ENCODE assay signal across 8 mouse cellular contexts in genomic region chr17:64599916-64600315, GRCm38 (mm10). TPM values are rescaled to one million over a fixed set of nuclear protein-coding genes. Genes with fewer than 3 reads are reported as not detected.
DNase-seq lines count a peak whose midpoint lies in the region; ATAC-seq and TF ChIP-seq lines count a peak whose summit lies in the region.

No protein-coding gene starts in this region.

- WGBS in thymus, adult 2 months: 49% methylated on average over 4 of the region's 4 CpGs
- WGBS in hindbrain, embryonic 10.5 days: 31% methylated on average over 4 of the region's 4 CpGs
- 33% methylated on average over 4 of the region's 4 CpGs for WGBS in limb, embryonic 13.5 days
- 32% methylated on average over 4 of the region's 4 CpGs for WGBS in midbrain, embryonic 16.5 days

- H3K36me3 ChIP-seq in thymus, adult 2 months (ENCODE audit: control insufficient read depth, insufficient read depth, low read length): no peaks in the 10 kb centered on the region
- no peaks in the 10 kb centered on the region for H3K36me3 ChIP-seq in hindbrain, embryonic 10.5 days
- H3K36me3 ChIP-seq in limb, embryonic 13.5 days: no peaks in the 10 kb centered on the region
- no peaks in the 10 kb centered on the region for H3K36me3 ChIP-seq in midbrain, embryonic 16.5 days (ENCODE audit: control insufficient read depth, insufficient read depth, low read length)

- peak; percentile 48 for DNase-seq in adrenal gland, postnatal 10 days
- DNase-seq in adrenal gland, adult 18-20 months (ENCODE audit: low spot score in 2 of 2): no peak
- DNase-seq in thymus, adult 2 months: peak; percentile 26
- DNase-seq in thymus, postnatal 0 days (ENCODE audit: low spot score): no peak
- no peak for DNase-seq in hindbrain, embryonic 10.5 days (ENCODE audit: low spot score)
- DNase-seq in ovary, postnatal 36 days (ENCODE audit: low spot score): no peak

- ATAC-seq in limb, embryonic 13.5 days (ENCODE audit: low FRiP score, low read depth): no peak; the same call in 1 of the 2 replicates
- peak; percentile 30; the same call in 1 of the 2 replicates for ATAC-seq in midbrain, embryonic 16.5 days

- H3K4me2 ChIP-seq in limb, embryonic 13.5 days (replicated peaks): peak overlapping the region; percentile 95
- H3K4me2 ChIP-seq in midbrain, embryonic 16.5 days (ENCODE audit: low read length): peak overlapping the region; percentile 91

- H3K27me3 ChIP-seq in thymus, adult 2 months (ENCODE audit: control insufficient read depth, insufficient read depth, low read length): no peaks in the 10 kb centered on the region
- no peaks in the 10 kb centered on the region for H3K27me3 ChIP-seq in hindbrain, embryonic 10.5 days (ENCODE audit: insufficient read depth, poor library complexity, severe bottlenecking)
- H3K27me3 ChIP-seq in limb, embryonic 13.5 days: no peaks in the 10 kb centered on the region
- no peaks in the 10 kb centered on the region for H3K27me3 ChIP-seq in midbrain, embryonic 16.5 days (ENCODE audit: control insufficient read depth, insufficient read depth, low read depth, low read length)

- TF ChIP-seq CTCF in thymus, adult 2 months (IDR thresholded peaks at IDR 0.05; ENCODE audit: borderline replicate concordance, control insufficient read depth, extremely low read depth, insufficient read depth, low read length, poor library complexity): no peak

- TF ChIP-seq POLR2A in thymus, adult 2 months (IDR thresholded peaks at IDR 0.05; ENCODE audit: control insufficient read depth, extremely low read depth, insufficient read depth, low read length, poor library complexity): no peak

- peaks cover 15% of the 10 kb centered on the region for H3K4me1 ChIP-seq in thymus, adult 2 months (replicated peaks; ENCODE audit: control insufficient read depth, insufficient read depth, low read length)
- peaks cover 39% of the 10 kb centered on the region for H3K4me1 ChIP-seq in hindbrain, embryonic 10.5 days (replicated peaks)
- peaks cover 42% of the 10 kb centered on the region for H3K4me1 ChIP-seq in limb, embryonic 13.5 days
- H3K4me1 ChIP-seq in midbrain, embryonic 16.5 days (ENCODE audit: control insufficient read depth, insufficient read depth, low read length): peaks cover 24% of the 10 kb centered on the region

- H3K4me3 ChIP-seq in thymus, adult 2 months (ENCODE audit: control insufficient read depth, insufficient read depth, low read length): peak overlapping the region; percentile 40; the same call in 1 of the 2 replicates
- H3K4me3 ChIP-seq in hindbrain, embryonic 10.5 days: peak overlapping the region; percentile 81
- H3K4me3 ChIP-seq in limb, embryonic 13.5 days: peak overlapping the region; percentile 88
- H3K4me3 ChIP-seq in midbrain, embryonic 16.5 days (ENCODE audit: low read depth, low read length): peak overlapping the region; percentile 95

- peak overlapping the region; percentile 63 for H3K27ac ChIP-seq in thymus, adult 2 months (ENCODE audit: control insufficient read depth, insufficient read depth, low read length)
- peak overlapping the region; percentile 97 for H3K27ac ChIP-seq in hindbrain, embryonic 10.5 days
- H3K27ac ChIP-seq in limb, embryonic 13.5 days: peak overlapping the region; percentile 92; the same call in 1 of the 2 replicates
- peak overlapping the region; percentile 93 for H3K27ac ChIP-seq in midbrain, embryonic 16.5 days (ENCODE audit: low read length)

- H3K9ac ChIP-seq in limb, embryonic 13.5 days: peak overlapping the region; percentile 63
- H3K9ac ChIP-seq in midbrain, embryonic 16.5 days (ENCODE audit: low read depth, low read length): peak overlapping the region; percentile 90; the same call in 1 of the 2 replicates

- no peaks in the 10 kb centered on the region for H3K9me3 ChIP-seq in hindbrain, embryonic 10.5 days
- H3K9me3 ChIP-seq in limb, embryonic 13.5 days: no peaks in the 10 kb centered on the region
- no peaks in the 10 kb centered on the region for H3K9me3 ChIP-seq in midbrain, embryonic 16.5 days (replicated peaks; ENCODE audit: control insufficient read depth, low read length, poor library complexity, severe bottlenecking)

RNA-seq across cellular contexts. Expression of gene Man2a1, which starts 0.6 kb away (rescaled TPM):
- total RNA-seq in adrenal gland, postnatal 10 days (2021): 100 to 1,000 TPM in 1 of 2 experiments, 10 to 100 TPM in 1; 87.4 to 125 TPM
- total RNA-seq in adrenal gland, adult 18-20 months (2021): 100 to 1,000 TPM; 105 to 174 TPM
- 16.2 and 21.3 TPM in 2 replicates for polyA plus RNA-seq in thymus, adult 2 months (2012; rRNA removed)
- polyA plus RNA-seq in thymus, postnatal 0 days (2015; fragmentation: Nextera tagmentation; extraction: Ambion mirVana): 9.9 and 13.9 TPM in 2 replicates
- polyA plus RNA-seq in hindbrain, embryonic 10.5 days (2016; fragmentation: Nextera tagmentation; extraction: Ambion mirVana): 3.2 and 5.0 TPM in 2 replicates
- 10.5 and 10.7 TPM in 2 replicates for polyA plus RNA-seq in limb, embryonic 13.5 days (2015; fragmentation: Nextera tagmentation; extraction: Ambion mirVana)
- polyA plus RNA-seq in midbrain, embryonic 16.5 days (2015; fragmentation: Nextera tagmentation; extraction: Ambion mirVana): 5.3 and 6.6 TPM in 2 replicates

Comparison
In these comparisons a context has a peak if more than half of its experiments do, and no peak if none do; other contexts are left out.
1. DNase-seq: peak in adrenal gland, postnatal 10 days (single experiment) and thymus, adult 2 months (single experiment); none in adrenal gland, adult 18-20 months (0 of 2), thymus, postnatal 0 days (single experiment), hindbrain, embryonic 10.5 days (single experiment) and ovary, postnatal 36 days (single experiment).
2. H3K4me3 ChIP-seq: peak in every context shown above with its lines; median percentile 95 in midbrain, embryonic 16.5 days; 88 in limb, embryonic 13.5 days; 81 in hindbrain, embryonic 10.5 days; 40 in thymus, adult 2 months.
3. Peak in every context shown above with its lines, with median percentiles within 50 percentile points of each other: H3K27ac ChIP-seq.